Mouse (Mus musculus) limb, embryonic 11.5 days (tissue): ENCODE data around the gene Prpf8. TPM values are rescaled to one million over a fixed set of nuclear protein-coding genes. Genes with fewer than 3 reads are reported as not detected.
"Not testable (repeated sequence)": the region's sequence is repeated elsewhere in the genome, so short reads cannot be mapped to it uniquely, and the experiment has no call there.

ENCODE experiments used
- ATAC-seq: fragments of 200-750 bp; cut with Nextera tagmentation; 2 replicates; pipeline ENCODE4 v1.8.0; 2017; ENCODE audit warnings: low read depth; ENCODE audit not compliant: insufficient number of reproducible peaks, low FRiP score, low TSS enrichment
- DNase-seq: peaks from one replicate; pipeline ENCODE4 v3.0.0-alpha.2; 2015; ENCODE audit warnings: low spot score
- H3K27ac ChIP-seq: fragments of 300-500 bp; sonication (generic); replicated peaks from 2 replicates; pipeline ENCODE4 v1.5.1; 2014; ENCODE audit warnings: low read depth, mild to moderate bottlenecking, low read length
- H3K27me3 ChIP-seq: fragments of 300-500 bp; sonication (generic); 2 replicates; pipeline ENCODE4 v1.6.1; 2014; ENCODE audit warnings: mild to moderate bottlenecking, low read length, mixed read lengths; ENCODE audit not compliant: control insufficient read depth, insufficient read depth
- H3K36me3 ChIP-seq: fragments of 300-500 bp; sonication (generic); 2 replicates; pipeline ENCODE4 v1.6.1; 2014; ENCODE audit warnings: mild to moderate bottlenecking, low read length, moderate library complexity, mixed read lengths; ENCODE audit not compliant: control insufficient read depth, insufficient read depth
- H3K4me1 ChIP-seq: fragments of 300-500 bp; sonication (generic); 2 replicates; pipeline ENCODE4 v1.6.1; 2014; ENCODE audit warnings: low read length, mixed read lengths; ENCODE audit not compliant: control insufficient read depth, insufficient read depth
- H3K4me2 ChIP-seq: fragments of 300-500 bp; sonication (generic); 2 replicates; pipeline ENCODE4 v1.6.1; 2014; ENCODE audit warnings: low read depth, mild to moderate bottlenecking, moderate library complexity; ENCODE audit not compliant: severe bottlenecking
- H3K4me3 ChIP-seq: fragments of 300-500 bp; sonication (generic); 2 replicates; pipeline ENCODE4 v1.5.1; 2014; ENCODE audit warnings: low read depth, low read length
- H3K9ac ChIP-seq: fragments of 300-500 bp; sonication (generic); 2 replicates; pipeline ENCODE4 v1.6.1; 2014; ENCODE audit warnings: mild to moderate bottlenecking, low read length
- H3K9me3 ChIP-seq: fragments of 300-500 bp; sonication (generic); 2 replicates; pipeline ENCODE4 v1.6.1; 2016; ENCODE audit warnings: low read length; ENCODE audit not compliant: control insufficient read depth
- WGBS: fragments of 180-500 bp; shearing (Covaris S2); extraction: QIAGEN DNeasy Blood & Tissue Kit; methylation state at CpG from one replicate; pipeline ENCODE4 v1.1.7; 2014; 5-methylcytosine and 5-hydroxymethylcytosine counted together
- microRNA counts: library from miRNA; unstranded; fragments of <30 nt; microRNA quantifications from one replicate; lab custom pipeline; 2016
- microRNA-seq: library from miRNA; unstranded; fragments of <30 nt; microRNA quantifications from one replicate; pipeline ENCODE4, GENCODE M21; 2016
- polyA plus RNA-seq: library from polyadenylated mRNA; unstranded; fragments of >200 nt; fragmentation: Nextera tagmentation; extraction: Ambion mirVana; gene quantifications from 2 replicates; pipeline ENCODE4 v1.2.1, GENCODE M21; 2014

Gene Prpf8
- polyA plus RNA-seq, 1 experiment from 2014 or later: 111 TPM

DNA sequence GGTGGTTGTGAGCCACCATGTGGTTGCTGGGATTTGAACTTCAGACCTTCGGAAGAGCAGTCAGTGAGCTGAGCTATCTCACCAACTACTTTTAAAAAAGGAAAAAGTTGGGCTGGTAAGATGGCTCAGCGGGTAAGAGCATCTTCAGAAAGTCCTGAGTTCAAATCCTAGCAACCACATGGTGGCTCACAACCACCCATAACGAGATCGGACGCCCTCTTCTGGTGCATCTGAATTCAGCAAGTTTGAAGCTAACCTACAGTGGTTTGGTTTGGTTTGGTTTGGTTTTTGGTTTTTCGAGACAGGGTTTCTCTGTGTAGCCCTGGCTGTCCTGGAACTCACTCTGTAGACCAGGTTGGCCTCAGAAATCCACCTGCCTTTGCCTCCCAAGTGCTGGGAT, 69.4 kb downstream of the Prpf8 start:
- not testable (repeated sequence) for H3K4me1 ChIP-seq, H3K27ac ChIP-seq, ATAC-seq, H3K9ac ChIP-seq, DNase-seq, H3K4me3 ChIP-seq, H3K27me3 ChIP-seq, H3K4me2 ChIP-seq, H3K36me3 ChIP-seq, H3K9me3 ChIP-seq
- WGBS: 92% methylated on average over 6 of the region's 6 CpGs

DNA sequence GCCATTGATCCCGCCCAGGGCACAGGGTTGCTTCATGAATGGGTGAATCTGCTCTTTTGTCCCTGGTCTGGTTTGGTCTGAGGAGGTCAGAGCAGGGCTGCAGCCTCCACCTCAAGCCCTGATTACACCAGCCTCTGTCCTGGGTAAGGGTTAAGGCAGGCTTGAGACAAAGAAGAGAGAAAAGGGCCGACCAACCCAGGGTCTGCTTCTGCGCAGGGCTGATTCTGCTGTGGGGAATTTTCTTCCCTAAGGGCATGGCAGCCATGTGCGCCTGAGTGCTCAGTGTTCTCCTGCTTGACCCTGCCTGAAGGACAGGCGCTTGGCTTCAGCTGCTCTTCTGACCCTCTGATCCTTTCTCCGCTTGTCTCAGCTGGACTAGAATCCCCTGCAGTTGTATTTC, 70.5 kb downstream of the Prpf8 start:
- Histone ChIP-seq H3K4me3 (no peak overlapping the region), H3K27ac (no peak overlapping the region), H3K27me3 (no peaks in the 10 kb centered on the region), H3K4me1 (peaks cover 4% of the 10 kb centered on the region), H3K4me2 (no peak overlapping the region), H3K36me3 (no peaks in the 10 kb centered on the region), H3K9ac (no peak overlapping the region), H3K9me3 (no peaks in the 10 kb centered on the region)
- ATAC-seq (no peak), DNase-seq (no peak)
- WGBS: 88% methylated on average over 6 of the region's 6 CpGs

DNA sequence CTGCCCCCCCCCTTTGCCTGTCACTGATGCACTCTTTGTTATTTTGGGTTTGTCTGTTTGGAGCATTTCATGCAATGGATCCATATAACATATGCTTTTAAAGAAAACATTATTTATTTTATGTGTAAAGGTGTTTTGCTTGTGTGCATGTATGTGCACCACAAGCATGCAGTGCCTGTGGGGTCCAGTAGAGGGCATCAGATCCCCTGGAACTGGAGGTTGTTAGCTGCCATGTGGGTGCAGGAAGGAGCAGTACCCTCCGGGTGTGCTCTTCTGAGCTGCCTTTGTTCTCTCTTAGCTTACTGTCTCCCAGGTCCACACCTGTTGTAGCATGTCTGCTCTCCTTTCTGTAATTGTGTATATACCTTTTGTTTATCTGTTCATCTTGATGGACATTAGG, 71.5 kb downstream of the Prpf8 start:
- H3K27me3 ChIP-seq: no peaks in the 10 kb centered on the region
- H3K4me3 ChIP-seq: no peak overlapping the region
- ATAC-seq (no peak), DNase-seq (no peak)
- H3K9me3 ChIP-seq: no peaks in the 10 kb centered on the region
- 100% methylated on average over 1 of the region's 1 CpGs for WGBS
- H3K36me3 ChIP-seq: no peaks in the 10 kb centered on the region
- no peak overlapping the region for H3K4me2 ChIP-seq
- no peaks in the 10 kb centered on the region for H3K4me1 ChIP-seq
- no peak overlapping the region for H3K27ac ChIP-seq
- no peak overlapping the region for H3K9ac ChIP-seq

MicroRNA genes within 50 kb of the gene (microRNA counts, 519-probe panel; counts per million panel counts)
- 4,405 counts per million, percentile 68 among the panel's probes with 10 or more counts for microRNA mmu-miR-22 (lab: Ali Mortazavi, UCI)

Small RNA genes within 50 kb of the gene (microRNA-seq; reads per million reads assigned to microRNA genes)
- 1,354 reads per million, percentile 77 among the genes with 10 or more reads in this experiment for gene Mir22
- not detected for gene Mir3971

Other genes with a start within 250 kb of the Prpf8 start
- gene Rpa1, start 138.5 kb upstream of the Prpf8 start, polyA plus RNA-seq: 151 and 154 TPM in 2 replicates
- 14.3 and 15.2 TPM in 2 replicates for gene Smyd4, start 138.4 kb upstream of the Prpf8 start, polyA plus RNA-seq
- 174 and 194 TPM in 2 replicates for gene Serpinf1, start 64.1 kb upstream of the Prpf8 start, polyA plus RNA-seq
- gene Serpinf2, start 47.2 kb upstream of the Prpf8 start, polyA plus RNA-seq: 0.52 TPM in 1 of 2 replicates, not detected in the other
- gene Wdr81, start 32.1 kb upstream of the Prpf8 start, polyA plus RNA-seq: 3.3 and 3.4 TPM in 2 replicates
- 10.4 and 11.3 TPM in 2 replicates for gene Tlcd2, start 25.1 kb upstream of the Prpf8 start, polyA plus RNA-seq
- gene Rilp, start 23.3 kb downstream of the Prpf8 start, polyA plus RNA-seq: 0.50 and 0.59 TPM in 2 replicates
- gene Scarf1, start 26.7 kb downstream of the Prpf8 start, polyA plus RNA-seq: 4.5 and 4.7 TPM in 2 replicates
- 4.0 and 4.2 TPM in 2 replicates for gene Slc43a2, start 44.9 kb downstream of the Prpf8 start, polyA plus RNA-seq
- gene Pitpna, start 101.3 kb downstream of the Prpf8 start, polyA plus RNA-seq: 67.3 and 70.7 TPM in 2 replicates
- 14.9 and 18.5 TPM in 2 replicates for gene Inpp5k, start 144.2 kb downstream of the Prpf8 start, polyA plus RNA-seq
- gene Myo1c, start 163.7 kb downstream of the Prpf8 start, polyA plus RNA-seq: 12.8 and 15.8 TPM in 2 replicates
- gene Crk, start 192.4 kb downstream of the Prpf8 start, polyA plus RNA-seq: 107 and 110 TPM in 2 replicates
- gene Ywhae, start 246.1 kb downstream of the Prpf8 start, polyA plus RNA-seq: 1,333 and 1,356 TPM in 2 replicates